Mouse (Mus musculus) G1E (cell line): ENCODE data around the gene Abca17.

ENCODE experiments used
- CTCF ChIP-seq: IDR thresholded peaks from 2 replicates; pipeline ENCODE4 v1.5.1; 2012; ENCODE audit warnings: low read depth, low read length, inconsistent platforms, mixed read lengths
- POLR2AphosphoS5 ChIP-seq: IDR thresholded peaks from 2 replicates; pipeline ENCODE4 v1.6.1; 2012; ENCODE audit warnings: low read depth, low read length, inconsistent platforms; ENCODE audit not compliant: insufficient replicate concordance

DNA sequence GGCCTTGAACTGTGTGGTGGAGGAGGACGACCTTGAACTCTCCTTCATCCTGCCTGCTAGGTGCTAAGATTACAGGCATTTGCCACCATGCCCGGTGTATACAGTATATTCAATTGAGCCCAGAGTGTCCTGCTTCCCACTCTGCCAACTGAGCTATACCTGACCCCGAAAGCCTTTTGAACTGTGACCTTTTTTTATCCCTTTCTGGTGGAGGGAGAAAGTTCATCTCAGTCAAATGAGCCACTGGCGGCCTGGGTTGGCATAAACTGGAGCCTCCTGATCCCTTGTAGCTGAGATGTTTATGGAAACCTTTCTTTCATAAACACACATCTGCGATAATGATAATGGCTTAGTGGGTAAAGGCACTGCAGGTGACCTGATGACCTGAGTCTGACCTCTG is 10.4 kb upstream of the Abca17 start:
- no peak for TF ChIP-seq CTCF
- no peak for TF ChIP-seq POLR2AphosphoS5
